Mouse (Mus musculus) MEL (cell line): ENCODE measurements around the gene Prss12. TPM values are rescaled to one million over a fixed set of nuclear protein-coding genes. Genes with fewer than 3 reads are reported as not detected.
A peak's percentile ranks its signal among the peaks of the same experiment; 100 is the strongest.

Source experiments
- DNase-seq: peaks from one replicate; pipeline ENCODE4 v3.0.0; 2011; ENCODE audit warnings: low read depth, low spot score
- H3K27ac ChIP-seq: 2 replicates; pipeline ENCODE4 v1.5.1; 2012; ENCODE audit warnings: low read depth, mild to moderate bottlenecking, control low read depth, low read length, moderate library complexity; ENCODE audit not compliant: control insufficient read depth
- H3K27me3 ChIP-seq, 2 experiments: fragments of 150-350 bp in 1 of 2; sonication (generic) in 1 of 2; 2 replicates each; pipeline ENCODE4 v1.6.1; 2012; ENCODE audit warnings: low read length in 2 of 2, mild to moderate bottlenecking in 2 of 2, improper control_type of control experiment in 1 of 2, moderate library complexity in 1 of 2; ENCODE audit not compliant: insufficient read depth in 2 of 2, control insufficient read depth in 1 of 2
- H3K36me3 ChIP-seq, 2 experiments: 2 replicates each; pipeline ENCODE4 v1.6.1; 2012 to 2014; ENCODE audit warnings: low read length in 2 of 2, improper control_type of control experiment in 1 of 2, inconsistent platforms in 1 of 2, mild to moderate bottlenecking in 1 of 2; ENCODE audit not compliant: insufficient read depth in 2 of 2, control insufficient read depth in 1 of 2
- H3K4me1 ChIP-seq, 2 experiments: fragments of 150-350 bp in 1 of 2; sonication (generic) in 1 of 2; 2 replicates each; pipeline ENCODE4 v1.6.1; 2012; ENCODE audit warnings: low read length in 2 of 2, improper control_type of control experiment in 1 of 2, mild to moderate bottlenecking in 1 of 2; ENCODE audit not compliant: insufficient read depth in 2 of 2, control insufficient read depth in 1 of 2
- H3K4me3 ChIP-seq, 2 experiments: fragments of 150-350 bp in 1 of 2; sonication (generic) in 1 of 2; 2 replicates each; pipeline ENCODE4 v1.5.1; 2012; ENCODE audit warnings: low read depth in 2 of 2, low read length in 2 of 2, mild to moderate bottlenecking in 2 of 2, moderate library complexity in 2 of 2, control low read depth in 1 of 2, improper control_type of control experiment in 1 of 2; ENCODE audit not compliant: control insufficient read depth in 1 of 2, insufficient read depth in 1 of 2
- H3K79me2 ChIP-seq: 2 replicates; pipeline ENCODE4 v1.6.1; 2012; ENCODE audit warnings: mild to moderate bottlenecking, low read length, moderate library complexity; ENCODE audit not compliant: control insufficient read depth, poor library complexity, insufficient read depth
- H3K9ac ChIP-seq: 2 replicates; pipeline ENCODE4 v1.6.1; 2012; ENCODE audit warnings: low read depth, mild to moderate bottlenecking, control low read depth, low read length, moderate library complexity; ENCODE audit not compliant: control insufficient read depth, poor library complexity, severe bottlenecking
- H3K9me3 ChIP-seq: fragments of 150-350 bp; sonication (generic); replicated peaks from 2 replicates; pipeline ENCODE4 v1.6.1; 2012; ENCODE audit warnings: mild to moderate bottlenecking, low read length, improper control_type of control experiment, moderate library complexity; ENCODE audit not compliant: insufficient read depth
- BHLHE40 ChIP-seq: IDR thresholded peaks from 2 replicates; pipeline ENCODE4 v1.6.1; 2012; ENCODE audit warnings: low read depth, mild to moderate bottlenecking, inconsistent platforms, low read length, improper control_type of control experiment, borderline replicate concordance
- CHD1 ChIP-seq: IDR thresholded peaks from 2 replicates; pipeline ENCODE4 v1.6.1; 2012; ENCODE audit warnings: low read depth, mild to moderate bottlenecking, inconsistent platforms, low read length, improper control_type of control experiment
- CHD2 ChIP-seq: IDR thresholded peaks from 2 replicates; pipeline ENCODE4 v1.6.1; 2011; ENCODE audit warnings: low read length, improper control_type of control experiment
- CTCF ChIP-seq, 3 experiments: IDR thresholded peaks in 2 of 3; conservative IDR thresholded peaks in 1 of 3; 2 replicates each; pipeline ENCODE4 v1.5.1; 2011 to 2012; ENCODE audit warnings: low read length in 3 of 3, low read depth in 2 of 3, mild to moderate bottlenecking in 2 of 3, improper control_type of control experiment in 1 of 3, inconsistent platforms in 1 of 3, mixed read lengths in 1 of 3, moderate library complexity in 1 of 3; ENCODE audit not compliant: control insufficient read depth in 1 of 3, insufficient read depth in 1 of 3, poor library complexity in 1 of 3, severe bottlenecking in 1 of 3
- E2F4 ChIP-seq: IDR thresholded peaks from 2 replicates; pipeline ENCODE4 v1.6.1; 2011; ENCODE audit warnings: low read depth, low read length, improper control_type of control experiment, borderline replicate concordance
- ELF1 ChIP-seq: IDR thresholded peaks from 2 replicates; pipeline ENCODE4 v1.6.1; 2014; ENCODE audit warnings: low read depth, mild to moderate bottlenecking, inconsistent platforms, low read length, improper control_type of control experiment, moderate library complexity
- EP300 ChIP-seq, 2 experiments: IDR thresholded peaks; 2 replicates each; pipeline ENCODE4 v1.6.1; 2011; ENCODE audit warnings: improper control_type of control experiment in 2 of 2, low read length in 2 of 2, low read depth in 1 of 2, mild to moderate bottlenecking in 1 of 2
- ETS1 ChIP-seq: IDR thresholded peaks from 2 replicates; pipeline ENCODE4 v1.6.1; 2012; ENCODE audit warnings: low read depth, mild to moderate bottlenecking, inconsistent platforms, low read length, improper control_type of control experiment, moderate library complexity
- GATA1 ChIP-seq: IDR thresholded peaks from 2 replicates; pipeline ENCODE4 v1.6.1; 2011; ENCODE audit warnings: low read depth, low read length, improper control_type of control experiment
- HCFC1 ChIP-seq: IDR thresholded peaks from 2 replicates; pipeline ENCODE4 v1.6.1; 2012; ENCODE audit warnings: low read depth, mild to moderate bottlenecking, inconsistent platforms, low read length, improper control_type of control experiment, moderate library complexity
- JUND ChIP-seq: IDR thresholded peaks from 2 replicates; pipeline ENCODE4 v1.6.1; 2011; ENCODE audit warnings: low read depth, mild to moderate bottlenecking, improper control_type of control experiment, low read length
- KAT2A ChIP-seq: conservative IDR thresholded peaks from 2 replicates; pipeline ENCODE4 v1.6.1; 2012; ENCODE audit warnings: low read depth, low read length, improper control_type of control experiment, inconsistent platforms
- MAFK ChIP-seq: IDR thresholded peaks from 2 replicates; pipeline ENCODE4 v1.6.1; 2011; ENCODE audit warnings: low read depth, mild to moderate bottlenecking, low read length, improper control_type of control experiment, borderline replicate concordance
- MAX ChIP-seq: IDR thresholded peaks from 2 replicates; pipeline ENCODE4 v1.6.1; 2011; ENCODE audit warnings: low read length, improper control_type of control experiment
- MAZ ChIP-seq: IDR thresholded peaks from 2 replicates; pipeline ENCODE4 v1.6.1; 2012; ENCODE audit warnings: low read depth, mild to moderate bottlenecking, inconsistent platforms, low read length, improper control_type of control experiment
- MEF2A ChIP-seq: IDR thresholded peaks from 2 replicates; pipeline ENCODE4 v1.6.1; 2014; ENCODE audit warnings: low read depth, mild to moderate bottlenecking, inconsistent platforms, low read length, improper control_type of control experiment; ENCODE audit not compliant: poor library complexity, insufficient replicate concordance, severe bottlenecking; ENCODE audit errors: extremely low read depth
- MXI1 ChIP-seq: IDR thresholded peaks from 2 replicates; pipeline ENCODE4 v1.6.1; 2011; ENCODE audit warnings: mild to moderate bottlenecking, low read depth, low read length, improper control_type of control experiment
- MYB ChIP-seq: IDR thresholded peaks from 2 replicates; pipeline ENCODE4 v1.6.1; 2011; ENCODE audit warnings: mild to moderate bottlenecking, low read depth, low read length, improper control_type of control experiment
- MYC ChIP-seq: IDR thresholded peaks from 2 replicates; pipeline ENCODE4 v1.6.1; 2011; ENCODE audit warnings: low read depth, mild to moderate bottlenecking, low read length, improper control_type of control experiment, moderate library complexity
- NELFE ChIP-seq: IDR thresholded peaks from 2 replicates; pipeline ENCODE4 v1.6.1; 2011; ENCODE audit warnings: low read depth, low read length, improper control_type of control experiment
- NRF1 ChIP-seq: IDR thresholded peaks from 2 replicates; pipeline ENCODE4 v1.6.1; 2014; ENCODE audit warnings: low read depth, mild to moderate bottlenecking, inconsistent platforms, low read length, improper control_type of control experiment, moderate library complexity; ENCODE audit not compliant: poor library complexity, insufficient read depth, severe bottlenecking
- POLR2A ChIP-seq, 2 experiments: IDR thresholded peaks; 2 replicates each; pipeline ENCODE4 v1.6.1; 2011 to 2012; ENCODE audit warnings: low read length in 2 of 2, mild to moderate bottlenecking in 2 of 2, control low read depth in 1 of 2, improper control_type of control experiment in 1 of 2, low read depth in 1 of 2, moderate library complexity in 1 of 2; ENCODE audit not compliant: control insufficient read depth in 1 of 2, insufficient read depth in 1 of 2, poor library complexity in 1 of 2
- POLR2AphosphoS2 ChIP-seq: IDR thresholded peaks from 2 replicates; pipeline ENCODE4 v1.6.1; 2011; ENCODE audit warnings: low read length, improper control_type of control experiment
- POLR2AphosphoS5 ChIP-seq: IDR thresholded peaks from 2 replicates; pipeline ENCODE4 v1.6.1; 2012; ENCODE audit warnings: low read depth, borderline replicate concordance, mild to moderate bottlenecking, inconsistent platforms, low read length, moderate library complexity, mixed read lengths
- RAD21 ChIP-seq: IDR thresholded peaks from 2 replicates; pipeline ENCODE4 v1.6.1; 2011; ENCODE audit warnings: mild to moderate bottlenecking, low read depth, low read length, improper control_type of control experiment
- RCOR1 ChIP-seq: IDR thresholded peaks from 2 replicates; pipeline ENCODE4 v1.6.1; 2012; ENCODE audit warnings: low read depth, mild to moderate bottlenecking, inconsistent platforms, low read length, improper control_type of control experiment
- SIN3A ChIP-seq: IDR thresholded peaks from 2 replicates; pipeline ENCODE4 v1.6.1; 2012; ENCODE audit warnings: low read length, improper control_type of control experiment, inconsistent platforms
- SMC3 ChIP-seq: IDR thresholded peaks from 2 replicates; pipeline ENCODE4 v1.6.1; 2011; ENCODE audit warnings: low read depth, low read length, improper control_type of control experiment
- TAL1 ChIP-seq: IDR thresholded peaks from 2 replicates; pipeline ENCODE4 v1.6.1; 2012; ENCODE audit warnings: mild to moderate bottlenecking, inconsistent platforms, low read length, moderate library complexity, mixed read lengths
- TBP ChIP-seq: IDR thresholded peaks from 2 replicates; pipeline ENCODE4 v1.8.0; 2011; ENCODE audit warnings: low read depth, low read length, improper control_type of control experiment
- TCF12 ChIP-seq: IDR thresholded peaks from 2 replicates; pipeline ENCODE4 v1.6.1; 2014; ENCODE audit warnings: low read depth, mild to moderate bottlenecking, inconsistent platforms, low read length, improper control_type of control experiment, moderate library complexity
- UBTF ChIP-seq: IDR thresholded peaks from 2 replicates; pipeline ENCODE4 v1.6.1; 2012; ENCODE audit warnings: low read depth, mild to moderate bottlenecking, inconsistent platforms, low read length, improper control_type of control experiment, moderate library complexity, borderline replicate concordance; ENCODE audit not compliant: insufficient read depth
- USF1 ChIP-seq: IDR thresholded peaks from 2 replicates; pipeline ENCODE4 v1.6.1; 2014; ENCODE audit warnings: low read depth, mild to moderate bottlenecking, inconsistent platforms, low read length, improper control_type of control experiment, moderate library complexity
- ZC3H11A ChIP-seq: IDR thresholded peaks from 2 replicates; pipeline ENCODE4 v1.6.1; 2012; ENCODE audit warnings: low read depth, mild to moderate bottlenecking, inconsistent platforms, low read length, improper control_type of control experiment
- ZKSCAN1 ChIP-seq: IDR thresholded peaks from 2 replicates; pipeline ENCODE4 v1.6.1; 2012; ENCODE audit warnings: low read depth, mild to moderate bottlenecking, inconsistent platforms, low read length, improper control_type of control experiment, moderate library complexity
- ZMIZ1 ChIP-seq: IDR thresholded peaks from 2 replicates; pipeline ENCODE4 v1.6.1; 2012; ENCODE audit warnings: low read depth, mild to moderate bottlenecking, inconsistent platforms, low read length, improper control_type of control experiment, moderate library complexity
- ZNF384 ChIP-seq: IDR thresholded peaks from 2 replicates; pipeline ENCODE4 v1.6.1; 2012; ENCODE audit warnings: low read depth, mild to moderate bottlenecking, inconsistent platforms, low read length, improper control_type of control experiment
- polyA plus RNA-seq, 2 experiments: library from polyadenylated mRNA; stranded (reverse) in 1 of 2; unstranded in 1 of 2; fragments of >175 nt in 1 of 2; fragments of >200 nt in 1 of 2; gene quantifications; 2 replicates each; pipeline versions ENCODE4 v1.2.1 to v1.2.4; 2012; ENCODE audit warnings: low replicate concordance in 2 of 2, low read depth in 1 of 2; ENCODE audit not compliant: insufficient read length in 2 of 2, insufficient read depth in 1 of 2, missing spikeins in 1 of 2
- total RNA-seq: library from RNA; depleted of rRNA; stranded (reverse); fragments of 300-350 nt; gene quantifications from 2 replicates; pipeline ENCODE4 v1.2.3, GENCODE M21; 2012

Gene Prss12
- total and polyA plus RNA-seq, 3 experiments: 0.23 TPM; not detected in 2

DNA sequence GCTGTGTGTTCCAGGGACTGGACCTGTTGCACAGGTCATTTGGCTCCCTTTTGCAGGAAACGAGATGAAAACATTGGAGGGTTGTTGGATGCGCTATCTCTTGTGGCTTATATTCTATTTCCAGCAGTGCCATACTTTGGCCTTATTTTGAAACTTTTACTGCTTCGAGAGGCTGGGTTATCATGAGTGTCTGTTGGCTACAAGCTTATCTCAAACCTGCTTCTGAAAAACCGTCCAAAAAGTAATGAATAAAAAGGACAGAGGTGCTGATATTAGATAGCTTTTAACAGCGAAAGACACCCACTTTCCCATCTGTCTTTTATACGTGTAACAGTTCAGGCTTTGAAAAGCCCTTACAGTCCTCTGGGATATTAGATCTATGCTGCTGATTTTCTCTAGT, 107.2 kb downstream of the Prss12 start:
- H3K27ac ChIP-seq: peak overlapping the region; percentile 82
- no peaks in the 10 kb centered on the region for H3K9me3 ChIP-seq
- peak overlapping the region; percentile 33 to 34 for H3K4me3 ChIP-seq
- peaks cover 28 to 40% of the 10 kb centered on the region in 2 experiments for H3K4me1 ChIP-seq
- no peaks in the 10 kb centered on the region for H3K27me3 ChIP-seq
- H3K9ac ChIP-seq: peak overlapping the region; percentile 33
- DNase-seq: peak; percentile 74
- peaks cover 0 to 46% of the 10 kb centered on the region in 2 experiments; a peak in 2 of 4 replicates for H3K36me3 ChIP-seq
- no peaks in the 10 kb centered on the region for H3K79me2 ChIP-seq
- TF ChIP-seq ZMIZ1: peak; percentile 38; the same call in 1 of the 2 replicates
- TF ChIP-seq RAD21: no peak; the same call in 1 of the 2 replicates
- no peak for TF ChIP-seq ZKSCAN1
- peak; percentile 24; the same call in 1 of the 2 replicates for TF ChIP-seq TBP
- TF ChIP-seq NRF1: no peak
- TF ChIP-seq CHD2: no peak; the same call in 1 of the 2 replicates
- no peak for TF ChIP-seq POLR2A (IDR thresholded peaks at IDR 0.05; ENCODE audit: control insufficient read depth in 1 of 2, insufficient read depth in 1 of 2, low read depth in 1 of 2, low read length in 2 of 2, poor library complexity in 1 of 2)
- no peak; the same call in none of the 2 replicates for TF ChIP-seq MAX
- TF ChIP-seq HCFC1: no peak; the same call in 1 of the 2 replicates
- TF ChIP-seq CHD1: no peak
- no peak; the same call in 1 of the 2 replicates for TF ChIP-seq KAT2A
- no peak for TF ChIP-seq POLR2AphosphoS2
- peak; percentile 14; the same call in 1 of the 2 replicates for TF ChIP-seq ZC3H11A
- TF ChIP-seq SMC3: no peak
- peak; percentile 94 for TF ChIP-seq TCF12
- TF ChIP-seq MXI1: peak; percentile 52
- no peak for TF ChIP-seq NELFE
- TF ChIP-seq GATA1: peak; percentile 95
- no peak for TF ChIP-seq JUND
- peak; percentile 3; the same call in 1 of the 2 replicates for TF ChIP-seq USF1
- peak; percentile 93 for TF ChIP-seq MEF2A
- TF ChIP-seq CTCF (IDR thresholded peaks at IDR 0.05 in 2 of 3, conservative IDR thresholded peaks at IDR 0.05 in 1 of 3; ENCODE audit: control insufficient read depth in 1 of 3, insufficient read depth in 1 of 3, low read depth in 2 of 3, low read length in 3 of 3, poor library complexity in 1 of 3, severe bottlenecking in 1 of 3): no peak
- peak; percentile 95 to 97 for TF ChIP-seq EP300 (IDR thresholded peaks at IDR 0.05; ENCODE audit: low read depth in 1 of 2, low read length in 2 of 2)
- 0 out of 2 replicates have a peak, but pooled peaks have one; percentile 54 for TF ChIP-seq MAZ
- TF ChIP-seq MAFK: peak; percentile 75; the same call in 1 of the 2 replicates
- peak; percentile 76 for TF ChIP-seq SIN3A
- TF ChIP-seq MYC: peak; percentile 42; the same call in 1 of the 2 replicates
- peak; percentile 95 for TF ChIP-seq ETS1
- TF ChIP-seq RCOR1: peak; percentile 88
- TF ChIP-seq UBTF: no peak
- peak; percentile 56 for TF ChIP-seq ZNF384
- peak; percentile 43; the same call in 1 of the 2 replicates for TF ChIP-seq TAL1
- no peak for TF ChIP-seq E2F4
- peak; percentile 85 for TF ChIP-seq MYB
- peak; percentile 75 for TF ChIP-seq BHLHE40
- TF ChIP-seq ELF1: peak; percentile 50; the same call in 1 of the 2 replicates
- TF ChIP-seq POLR2AphosphoS5: no peak
